Mouse (Mus musculus) bone marrow, adult 2 months (tissue): ENCODE measurements around the gene 1110051M20Rik.

ENCODE experiments used
- CTCF ChIP-seq: fragments of 200-500 bp; IDR thresholded peaks from 2 replicates; pipeline ENCODE4 v1.5.1; 2011; ENCODE audit warnings: low read length, control low read depth; ENCODE audit not compliant: control insufficient read depth, insufficient read depth
- POLR2A ChIP-seq: fragments of 200-500 bp; IDR thresholded peaks from 2 replicates; pipeline ENCODE4 v1.6.1; 2011; ENCODE audit warnings: low read depth, mild to moderate bottlenecking, control low read depth, low read length, borderline replicate concordance; ENCODE audit not compliant: control insufficient read depth

DNA sequence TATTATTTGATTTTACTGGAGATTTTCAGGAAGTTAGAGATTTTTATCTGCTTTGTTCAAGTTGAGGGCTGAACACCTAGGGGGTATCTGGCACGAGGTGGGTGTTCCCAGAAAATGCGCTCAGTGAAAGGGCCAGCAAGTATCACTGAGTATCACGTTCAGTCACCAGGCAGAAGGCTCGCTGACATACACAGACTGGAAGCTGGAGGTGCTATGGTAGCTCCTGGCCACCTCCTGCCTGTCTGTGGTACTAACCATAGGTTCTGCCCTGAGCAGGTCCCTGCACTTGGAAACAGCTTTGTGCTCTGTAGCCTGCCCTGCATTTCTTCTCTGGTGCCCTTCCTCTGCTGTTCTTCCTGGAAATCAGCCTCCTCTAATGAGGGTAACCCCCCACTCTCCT, 192.0 kb downstream of the 1110051M20Rik start:
- TF ChIP-seq CTCF = no peak
- TF ChIP-seq POLR2A = no peak
